Mouse (Mus musculus) heart, embryonic 14.5 days (tissue): ENCODE data around the gene Fgfr2. TPM values are rescaled to one million over a fixed set of nuclear protein-coding genes. Genes with fewer than 3 reads are reported as not detected.
"Not testable (repeated sequence)": the region's sequence is repeated elsewhere in the genome, so short reads cannot be mapped to it uniquely, and the experiment has no call there.

Source experiments
- ATAC-seq: fragments of 200-750 bp; cut with Nextera tagmentation; 2 replicates; pipeline ENCODE4 v1.8.0; 2017; ENCODE audit warnings: low read depth, moderate TSS enrichment; ENCODE audit not compliant: insufficient number of reproducible peaks, insufficient read depth, low FRiP score
- H3K27ac ChIP-seq, 2 experiments: fragments of 200-500 bp in 1 of 2; fragments of 300-500 bp in 1 of 2; sonication (generic) in 1 of 2; replicated peaks in 1 of 2; 2 replicates each; pipeline ENCODE4 v1.5.1; 2012 to 2014; ENCODE audit warnings: low read depth in 2 of 2, low read length in 2 of 2, control low read depth in 1 of 2, mild to moderate bottlenecking in 1 of 2, mixed read lengths in 1 of 2; ENCODE audit not compliant: control insufficient read depth in 1 of 2, insufficient read depth in 1 of 2
- H3K27me3 ChIP-seq: fragments of 300-500 bp; sonication (generic); 2 replicates; pipeline ENCODE4 v1.6.1; 2014; ENCODE audit warnings: mild to moderate bottlenecking, low read length, control low read depth; ENCODE audit not compliant: control insufficient read depth, insufficient read depth
- H3K36me3 ChIP-seq: fragments of 300-500 bp; sonication (generic); 2 replicates; pipeline ENCODE4 v1.6.1; 2014; ENCODE audit warnings: mild to moderate bottlenecking, control low read depth, low read length, mixed read lengths; ENCODE audit not compliant: control insufficient read depth, insufficient read depth
- H3K4me1 ChIP-seq, 2 experiments: fragments of 200-500 bp in 1 of 2; fragments of 300-500 bp in 1 of 2; sonication (generic) in 1 of 2; 2 replicates each; pipeline ENCODE4 v1.6.1; 2012 to 2014; ENCODE audit warnings: low read length in 2 of 2, control low read depth in 1 of 2, mixed read lengths in 1 of 2; ENCODE audit not compliant: control insufficient read depth in 2 of 2, insufficient read depth in 2 of 2
- H3K4me2 ChIP-seq: fragments of 300-500 bp; sonication (generic); 2 replicates; pipeline ENCODE4 v1.6.1; 2014; ENCODE audit warnings: mild to moderate bottlenecking, low read length
- H3K4me3 ChIP-seq, 2 experiments: fragments of 200-500 bp in 1 of 2; fragments of 300-500 bp in 1 of 2; sonication (generic) in 1 of 2; 2 replicates each; pipeline ENCODE4 v1.5.1; 2012 to 2014; ENCODE audit warnings: low read length in 2 of 2, mild to moderate bottlenecking in 2 of 2, control low read depth in 1 of 2, low read depth in 1 of 2, moderate library complexity in 1 of 2; ENCODE audit not compliant: control insufficient read depth in 1 of 2, insufficient read depth in 1 of 2
- H3K9ac ChIP-seq: fragments of 300-500 bp; sonication (generic); 2 replicates; pipeline ENCODE4 v1.6.1; 2014; ENCODE audit warnings: mild to moderate bottlenecking, low read length
- H3K9me3 ChIP-seq: fragments of 300-500 bp; sonication (generic); 2 replicates; pipeline ENCODE4 v1.6.1; 2016; ENCODE audit warnings: low read length, control low read depth; ENCODE audit not compliant: control insufficient read depth
- WGBS: fragments of 180-500 bp; shearing (Covaris S2); extraction: QIAGEN DNeasy Blood & Tissue Kit; methylation state at CpG from one replicate; pipeline ENCODE4 v1.1.7; 2014; 5-methylcytosine and 5-hydroxymethylcytosine counted together
- polyA plus RNA-seq: library from polyadenylated mRNA; unstranded; fragments of >200 nt; fragmentation: Nextera tagmentation; extraction: Ambion mirVana; gene quantifications from 2 replicates; pipeline ENCODE4 v1.2.1, GENCODE M21; 2014

Fgfr2 gene
- polyA plus RNA-seq, 1 experiment from 2014 or later: 22.4 TPM

DNA sequence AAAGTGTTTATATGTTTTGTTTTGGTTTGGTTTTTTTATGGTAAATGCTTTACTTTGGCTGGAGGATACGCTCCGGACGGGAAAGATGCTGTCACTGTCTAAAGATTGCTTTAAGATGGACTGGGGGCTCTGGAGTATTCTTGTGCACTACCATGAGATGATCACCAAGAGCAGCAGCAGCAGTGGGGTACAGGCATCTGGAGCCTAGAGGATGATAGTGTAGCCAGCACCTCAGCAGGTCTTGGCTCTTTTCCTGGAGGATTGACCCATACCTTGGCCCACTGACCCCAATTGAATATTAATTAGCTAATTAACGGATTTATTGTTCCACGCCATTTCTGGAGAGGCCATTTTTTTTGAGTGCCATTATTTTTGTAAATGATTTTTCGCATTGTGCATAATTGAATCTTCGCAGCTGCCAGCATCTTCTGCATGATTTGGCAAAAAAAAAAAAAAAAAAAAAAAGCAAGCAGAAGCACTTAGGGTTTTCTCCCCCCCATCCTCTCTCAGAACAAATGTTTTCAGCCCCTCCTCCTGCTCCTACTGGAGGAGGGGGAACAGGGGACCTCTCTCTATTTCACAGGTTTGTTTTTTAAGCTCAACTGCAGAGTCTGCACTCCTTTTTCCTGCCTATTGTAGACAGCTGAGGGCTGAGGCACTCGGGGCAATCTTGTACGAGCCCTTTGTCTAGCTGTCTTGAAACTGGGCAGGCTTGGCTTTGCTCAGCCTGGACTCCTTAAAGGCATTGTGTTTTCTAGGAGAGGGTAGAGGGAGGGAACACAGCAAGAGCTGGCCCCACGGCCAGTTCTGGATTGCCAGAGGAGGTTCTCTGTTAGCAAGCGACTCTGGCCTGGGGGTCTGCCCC lies 2529.5 kb downstream of the Fgfr2 start:
- H3K4me1 ChIP-seq: peaks cover 7 to 14% of the 10 kb centered on the region in 2 experiments; a peak in 2 of 4 replicates
- not testable (repeated sequence) for H3K4me3 ChIP-seq, H3K36me3 ChIP-seq, H3K27me3 ChIP-seq, H3K9me3 ChIP-seq, H3K9ac ChIP-seq, H3K4me2 ChIP-seq, H3K27ac ChIP-seq, ATAC-seq
- WGBS: 91% methylated on average over 8 of the region's 11 CpGs

DNA sequence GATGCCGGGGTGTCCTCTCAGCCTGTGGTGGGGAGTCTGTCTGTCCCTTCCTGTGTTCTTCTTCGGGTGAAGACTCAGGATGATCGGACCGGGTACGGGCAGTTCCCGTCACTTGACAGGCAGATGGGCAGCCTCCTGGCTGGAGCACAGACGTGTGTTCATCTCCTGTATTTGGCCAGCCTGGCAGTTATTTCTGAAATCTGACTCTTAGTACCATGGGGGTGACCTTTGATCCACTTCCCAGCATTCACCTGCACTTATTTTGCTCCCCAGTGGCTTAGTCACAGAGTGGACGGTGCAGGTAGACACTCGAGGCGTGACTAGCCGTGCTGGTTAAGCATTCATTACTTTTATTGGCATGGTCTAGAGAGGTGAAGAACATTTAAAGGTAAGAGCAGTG lies 2530.2 kb downstream of the Fgfr2 start:
- not testable (repeated sequence) for ATAC-seq, H3K4me2 ChIP-seq, H3K36me3 ChIP-seq, H3K9ac ChIP-seq, H3K9me3 ChIP-seq, H3K27me3 ChIP-seq, H3K4me3 ChIP-seq, H3K27ac ChIP-seq
- peaks cover 7 to 14% of the 10 kb centered on the region in 2 experiments; a peak in 2 of 4 replicates for H3K4me1 ChIP-seq
- no CpG with 5 or more reads among the region's 11 CpGs for WGBS

DNA sequence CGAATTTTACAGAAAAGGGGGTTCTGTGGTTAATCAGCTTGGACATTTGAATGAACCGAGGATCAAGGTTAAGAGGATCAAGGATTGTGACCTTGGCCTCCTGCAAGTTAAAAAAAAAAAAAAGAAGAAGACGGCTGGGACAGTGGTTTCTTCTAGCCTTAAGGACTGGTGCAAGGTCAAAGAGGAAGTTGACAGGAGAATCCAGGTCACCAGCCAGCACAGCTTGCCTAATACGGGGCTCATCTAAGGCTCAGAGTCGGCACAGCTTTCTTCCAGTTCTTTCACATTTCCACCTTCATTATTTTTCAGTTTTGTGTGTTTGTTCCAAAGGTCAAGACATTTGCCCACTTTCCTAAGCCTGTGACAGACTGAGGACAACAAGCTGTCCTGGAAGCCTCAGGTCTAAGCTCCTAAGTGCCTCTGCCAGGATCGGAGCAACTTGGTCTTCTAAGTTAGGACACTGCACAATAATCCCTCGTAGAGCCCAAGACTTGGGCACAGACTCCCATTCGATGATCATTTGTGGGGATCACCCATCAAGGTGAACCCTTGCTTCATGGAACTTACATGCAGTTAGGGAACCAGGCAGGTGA lies 2532.2 kb downstream of the Fgfr2 start:
- H3K9me3 ChIP-seq: no peaks in the 10 kb centered on the region
- H3K27me3 ChIP-seq: 0 out of 2 replicates have a peak, but pooled peaks cover 3% of the 10 kb centered on the region
- H3K4me1 ChIP-seq: peaks cover 0 to 9% of the 10 kb centered on the region in 2 experiments; a peak in 2 of 4 replicates
- WGBS: 71% methylated on average over 8 of the region's 8 CpGs
- peak overlapping the region in 1 of 2 experiments; percentile 1; a peak in 1 of 4 replicates for H3K27ac ChIP-seq
- no peak overlapping the region for H3K4me2 ChIP-seq
- no peak overlapping the region for H3K4me3 ChIP-seq
- H3K9ac ChIP-seq: no peak overlapping the region
- H3K36me3 ChIP-seq: no peaks in the 10 kb centered on the region
- ATAC-seq: no peak

DNA sequence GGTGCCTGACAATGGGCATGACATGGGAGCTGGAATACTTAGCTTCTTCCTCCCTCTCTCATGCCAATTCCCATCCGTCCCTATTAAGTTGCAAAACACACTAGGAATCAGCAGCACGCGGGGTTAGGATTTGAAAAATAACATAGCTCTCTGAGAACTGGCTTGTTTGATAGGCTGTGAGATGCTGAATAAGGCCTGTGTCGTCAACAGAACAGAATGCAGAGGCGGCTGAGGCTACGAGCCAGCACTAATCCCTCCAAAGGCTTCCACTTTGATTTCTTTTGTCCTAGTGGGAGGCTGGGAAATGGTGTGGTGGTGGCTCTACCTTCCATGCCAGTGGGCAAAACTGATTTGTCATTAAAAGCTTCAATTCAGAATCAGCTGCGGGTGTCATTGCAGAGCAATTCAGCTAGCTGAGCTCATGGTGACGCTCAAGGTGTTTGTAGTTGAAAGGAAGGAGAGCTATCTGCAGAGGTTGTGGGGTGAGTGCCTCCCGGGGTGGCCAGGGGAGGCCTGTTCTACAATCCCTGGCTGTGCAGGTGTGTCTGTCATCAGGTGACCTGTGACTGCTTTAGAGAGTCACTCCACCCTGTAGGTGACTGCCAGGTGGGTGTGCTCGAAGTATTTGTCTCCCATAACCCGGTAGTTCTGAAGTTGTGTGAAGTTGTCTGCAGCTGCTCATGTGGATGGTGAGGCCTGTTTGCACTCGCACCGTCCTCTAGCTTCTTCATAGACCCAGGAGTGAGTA lies 2532.9 kb downstream of the Fgfr2 start:
- H3K4me3 ChIP-seq: no peak overlapping the region
- H3K4me2 ChIP-seq: no peak overlapping the region
- no peaks in the 10 kb centered on the region for H3K36me3 ChIP-seq
- H3K27me3 ChIP-seq: 0 out of 2 replicates have a peak, but pooled peaks cover 3% of the 10 kb centered on the region
- H3K9ac ChIP-seq: no peak overlapping the region
- ATAC-seq: no peak
- 58% methylated on average over 13 of the region's 13 CpGs for WGBS
- H3K4me1 ChIP-seq: peaks cover 0 to 9% of the 10 kb centered on the region in 2 experiments; a peak in 2 of 4 replicates
- H3K9me3 ChIP-seq: no peaks in the 10 kb centered on the region
- H3K27ac ChIP-seq: peak overlapping the region in 1 of 2 experiments; percentile 1; a peak in 2 of 4 replicates

DNA sequence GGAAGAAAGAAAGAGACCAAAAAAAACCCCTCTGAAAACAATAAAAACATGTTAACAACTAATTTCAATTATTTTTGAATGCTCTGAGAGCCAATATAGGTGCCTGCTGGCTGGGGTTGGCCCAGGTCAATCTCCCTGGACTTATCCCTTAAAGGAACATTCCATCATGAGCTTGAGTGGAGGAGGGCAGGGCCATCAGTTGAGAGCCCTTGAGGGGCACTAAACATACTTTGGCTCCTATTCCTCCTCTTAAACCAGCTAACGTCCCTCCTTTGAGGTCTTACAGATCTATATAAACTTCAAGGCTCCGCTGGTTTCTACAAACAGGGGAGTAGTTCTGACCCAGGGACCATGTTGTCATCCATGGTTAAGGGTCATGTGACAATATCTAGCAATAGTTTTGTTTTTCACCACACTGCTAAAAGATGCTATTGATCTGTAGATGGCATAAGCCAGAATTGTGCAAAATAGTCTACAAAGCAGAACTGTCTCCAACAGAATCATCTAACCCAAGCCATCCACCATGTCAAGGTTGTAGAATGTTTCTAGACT lies 2536.6 kb downstream of the Fgfr2 start:
- H3K36me3 ChIP-seq: no peaks in the 10 kb centered on the region
- ATAC-seq: no peak
- H3K27me3 ChIP-seq: 0 out of 2 replicates have a peak, but pooled peaks cover 3% of the 10 kb centered on the region
- H3K9ac ChIP-seq: no peak overlapping the region
- H3K4me3 ChIP-seq: no peak overlapping the region
- no peak overlapping the region for H3K4me2 ChIP-seq
- 65% methylated on average over 2 of the region's 2 CpGs for WGBS
- H3K27ac ChIP-seq: no peak overlapping the region
- H3K9me3 ChIP-seq: no peaks in the 10 kb centered on the region
- H3K4me1 ChIP-seq: peaks cover 0 to 9% of the 10 kb centered on the region in 2 experiments; a peak in 2 of 4 replicates

DNA sequence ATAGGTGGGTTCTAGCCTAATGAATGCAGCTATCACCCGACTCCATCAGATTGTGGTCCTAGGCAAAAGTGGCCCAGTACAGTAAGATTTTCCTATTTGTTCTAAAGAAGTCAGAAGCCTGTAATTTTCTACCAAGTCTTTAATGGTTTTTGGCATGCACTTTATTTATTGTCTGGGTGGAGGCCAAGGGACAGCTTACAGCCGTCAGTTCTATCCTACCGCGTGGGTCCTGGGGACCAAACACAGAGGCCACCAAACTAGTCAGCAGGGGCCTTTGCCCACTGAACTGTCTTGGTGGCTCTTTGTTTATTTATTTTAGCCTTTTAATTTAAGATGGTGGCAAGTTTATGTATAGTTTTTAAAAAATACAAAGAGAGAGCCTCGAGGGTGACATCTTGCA lies 2544.5 kb downstream of the Fgfr2 start:
- no peak overlapping the region for H3K4me2 ChIP-seq
- H3K4me3 ChIP-seq: no peak overlapping the region
- peaks cover 8 to 12% of the 10 kb centered on the region in 2 experiments; a peak in 3 of 4 replicates for H3K4me1 ChIP-seq
- H3K27ac ChIP-seq: no peak overlapping the region
- H3K27me3 ChIP-seq: no peaks in the 10 kb centered on the region
- H3K36me3 ChIP-seq: no peaks in the 10 kb centered on the region
- H3K9ac ChIP-seq: no peak overlapping the region
- 77% methylated on average over 5 of the region's 5 CpGs for WGBS
- no peak for ATAC-seq
- H3K9me3 ChIP-seq: no peaks in the 10 kb centered on the region

DNA sequence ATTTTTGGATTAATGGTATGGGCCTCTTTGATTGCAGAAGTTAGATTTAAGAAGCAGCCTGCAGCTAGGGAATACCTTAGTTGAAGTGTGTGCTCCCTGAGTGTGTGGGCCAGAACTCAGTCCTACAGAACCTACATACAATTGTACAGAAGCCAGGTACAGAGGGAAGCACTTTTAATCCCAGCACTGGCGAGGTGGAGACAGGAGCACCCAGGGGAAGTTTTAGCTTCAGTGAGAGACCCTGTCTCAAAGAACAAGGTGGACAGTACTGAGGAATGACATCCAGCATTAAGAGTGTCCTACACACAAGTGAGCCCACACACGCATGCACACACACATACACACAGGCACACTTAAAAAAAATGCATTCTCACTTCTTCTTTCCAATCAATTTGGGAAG lies 2545.1 kb downstream of the Fgfr2 start:
- no peaks in the 10 kb centered on the region for H3K27me3 ChIP-seq
- H3K27ac ChIP-seq: no peak overlapping the region
- H3K4me1 ChIP-seq: peaks cover 8 to 12% of the 10 kb centered on the region in 2 experiments; a peak in 3 of 4 replicates
- no peak for ATAC-seq
- 94% methylated on average over 2 of the region's 2 CpGs for WGBS
- H3K36me3 ChIP-seq: no peaks in the 10 kb centered on the region
- H3K9me3 ChIP-seq: no peaks in the 10 kb centered on the region
- H3K4me3 ChIP-seq: no peak overlapping the region
- H3K9ac ChIP-seq: no peak overlapping the region
- no peak overlapping the region for H3K4me2 ChIP-seq
